Mouse (Mus musculus) regulatory T cell (primary cell): Measurements from ENCODE around the gene Tex264.

ENCODE experiments used
- in situ Hi-C: fragments of 300-600 bp; cut with MboI, MseI; formaldehyde crosslinking; loops from one replicate; pipeline ENCODE4 v1.15.1; 2025; ENCODE audit warnings: high pct_unique_total_duplicates

The Tex264 gene

DNA sequence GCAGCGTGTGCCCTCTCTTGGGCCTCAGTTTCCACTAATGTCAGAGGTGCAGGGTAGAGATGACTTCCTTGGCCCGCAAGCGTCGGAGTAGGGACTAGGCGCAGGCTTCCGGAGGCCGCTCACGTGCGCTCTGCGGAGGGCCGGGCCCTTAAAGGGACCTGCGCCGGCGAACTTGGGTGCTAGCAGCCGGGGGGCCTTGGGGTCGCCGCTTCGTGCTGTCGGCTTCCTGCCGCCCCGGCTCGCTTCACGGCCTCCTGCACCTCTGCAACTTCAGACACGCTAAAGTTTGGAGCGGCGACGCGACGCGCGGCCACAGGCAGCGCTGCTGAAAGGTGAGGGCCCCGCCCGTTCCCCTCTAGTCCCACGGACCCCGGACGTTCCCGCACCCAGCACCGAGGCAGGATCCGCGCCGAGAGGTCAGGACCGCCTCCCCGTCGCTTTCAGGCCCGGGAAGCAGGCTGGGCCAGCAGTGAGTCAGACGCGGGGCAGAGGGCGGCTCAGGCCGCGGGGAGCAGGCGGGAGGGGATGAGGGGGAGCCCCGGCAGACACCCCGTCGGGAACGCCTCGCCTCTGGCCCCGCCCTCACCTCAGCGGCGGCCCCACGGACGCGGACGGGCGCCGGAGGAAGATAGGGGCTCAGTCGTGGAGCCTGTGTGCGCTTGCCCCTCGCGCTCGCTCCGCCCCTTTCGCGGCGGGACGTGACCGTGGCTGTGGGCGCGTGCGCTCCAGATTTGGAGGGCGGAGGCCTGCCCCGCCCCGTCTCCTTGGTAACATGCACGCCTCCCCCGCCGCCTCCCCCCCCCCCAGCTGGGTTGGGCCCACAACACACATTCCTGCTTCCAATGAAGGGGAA, at the start of gene Tex264:
Gene Tex264, minus strand, starts transcription at position 679 of the 853 bp plus-strand sequence.
- in situ Hi-C loops = loop anchor here (25.0 kb wide), 1 partner anchor 1623 kb away; the partner anchor contains the start of gene Mrpl3

DNA sequence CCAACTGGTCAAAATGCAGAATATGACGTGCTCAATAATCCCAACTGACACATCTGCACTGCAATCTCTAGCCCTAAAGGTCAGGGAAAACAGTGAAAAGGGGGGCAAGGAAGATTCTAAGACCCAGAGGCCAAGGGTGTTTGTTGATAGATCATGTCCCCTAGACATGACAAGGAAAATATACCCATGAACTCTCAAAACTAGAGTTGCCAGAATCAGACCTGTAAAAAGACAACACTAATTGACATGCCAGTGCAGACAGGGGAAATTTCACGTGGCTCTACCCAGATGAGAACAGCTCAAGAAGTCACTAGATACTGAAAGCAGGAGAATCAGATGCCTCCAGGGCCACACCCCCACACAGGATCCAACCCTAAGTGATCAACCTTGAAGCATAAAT, 48.0 kb upstream of the Tex264 start:
- in situ Hi-C loops = loop anchor here (10.0 kb wide), 1 partner anchor 1091 kb away; no protein-coding TSS in a partner anchor

DNA sequence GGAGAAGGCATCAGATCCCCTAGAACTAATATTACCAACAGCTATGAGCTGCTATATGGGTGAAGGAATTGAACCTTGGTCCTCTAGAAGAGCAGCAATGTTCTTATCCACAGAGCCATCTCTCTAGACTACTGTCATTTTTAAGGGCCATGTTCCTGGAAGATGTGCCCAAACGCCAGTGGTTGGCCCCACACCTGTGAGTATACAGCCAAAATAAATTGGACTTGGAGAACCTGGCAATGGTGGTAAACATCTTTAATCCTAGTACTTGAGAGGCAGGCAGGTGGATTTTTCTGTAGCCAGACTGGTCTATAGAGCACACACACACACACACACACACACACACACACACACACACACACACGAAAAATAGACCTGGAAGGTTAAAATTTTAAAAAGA, 43.7 kb upstream of the Tex264 start:
- in situ Hi-C loops = loop anchor here (5.0 kb wide), 1 partner anchor 57 kb away; no protein-coding TSS in a partner anchor

DNA sequence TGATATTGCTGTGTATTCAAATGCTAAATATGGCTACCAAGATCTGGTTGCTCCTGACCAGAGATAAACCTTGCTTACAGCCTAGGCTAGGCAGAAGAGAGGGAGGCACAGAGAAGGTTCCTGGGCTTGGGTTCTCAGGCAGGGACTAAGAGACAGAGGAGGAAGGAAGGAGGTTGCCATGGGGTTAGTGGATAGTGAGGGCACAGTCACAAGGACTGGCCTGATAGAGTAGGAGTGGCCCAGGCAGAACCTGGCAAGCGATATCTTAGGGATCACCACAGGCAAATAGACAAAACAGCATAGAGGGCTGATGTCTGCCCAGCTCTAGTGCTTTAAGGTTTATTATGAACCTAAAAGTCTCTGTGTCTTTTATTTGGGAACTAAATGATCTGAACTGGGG, 41.2 kb upstream of the Tex264 start:
- in situ Hi-C loops = loop anchor here (5.0 kb wide), 1 partner anchor 55 kb away; no protein-coding TSS in a partner anchor

DNA sequence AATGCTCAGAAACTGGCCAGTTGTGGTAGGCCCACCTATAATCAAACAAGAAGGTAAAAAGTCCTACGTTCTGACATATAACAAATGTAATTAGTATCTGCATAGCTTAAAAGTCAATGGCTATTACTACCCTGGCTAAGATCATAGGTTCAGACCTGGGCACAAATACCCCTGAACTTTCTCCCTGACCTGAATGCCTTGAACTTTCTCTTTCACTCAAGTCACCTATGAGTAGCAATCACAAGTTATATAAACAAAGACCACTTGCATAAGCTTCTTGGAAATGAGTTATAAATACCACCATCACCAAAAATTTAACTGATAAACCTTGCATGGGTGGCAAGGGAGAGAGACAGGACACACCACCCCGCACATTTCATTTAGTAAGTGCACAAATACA, 39.7 kb upstream of the Tex264 start:
- in situ Hi-C loops = loop anchor here (5.0 kb wide), 1 partner anchor 53 kb away; no protein-coding TSS in a partner anchor

DNA sequence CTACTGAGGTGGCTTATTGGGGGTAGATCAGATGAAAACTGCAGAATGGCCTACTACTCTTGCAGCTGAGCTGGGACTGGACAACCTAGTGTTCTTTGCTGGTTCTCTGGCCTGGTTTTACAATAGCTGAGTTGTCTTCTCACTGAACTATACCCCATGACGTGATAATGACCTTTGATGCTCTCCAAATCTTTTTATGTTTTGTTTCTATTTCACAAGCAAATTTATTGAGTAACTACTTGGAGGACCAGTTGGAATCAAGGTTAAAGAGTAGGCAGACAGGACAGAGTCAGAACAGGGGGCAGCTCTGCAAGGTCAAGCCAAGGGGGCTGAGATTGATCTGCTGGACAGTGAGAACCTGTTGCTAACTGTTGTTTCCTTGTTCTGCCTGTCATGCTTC, 39.1 kb upstream of the Tex264 start:
- in situ Hi-C loops = loop anchor here (5.0 kb wide), 1 partner anchor 53 kb away; no protein-coding TSS in a partner anchor

DNA sequence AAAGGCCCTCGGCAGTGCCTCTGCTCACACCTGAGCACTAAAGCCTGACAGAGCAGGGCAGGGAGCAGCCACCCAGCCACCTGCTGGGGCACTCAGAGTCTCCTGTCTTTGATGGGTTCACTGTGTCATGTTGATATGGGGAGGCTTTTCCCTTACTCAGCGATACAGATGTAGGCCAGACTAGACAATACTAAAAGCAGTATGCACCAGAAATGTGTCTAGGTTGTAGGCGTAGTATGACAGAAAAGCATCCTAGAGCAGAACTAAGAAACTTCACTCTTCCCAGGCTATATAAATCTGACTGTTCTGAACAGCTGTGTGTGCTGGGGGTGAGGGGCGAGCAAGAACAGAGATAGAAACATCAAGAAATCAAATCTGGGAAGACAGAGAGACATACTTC, 31.0 kb upstream of the Tex264 start:
- in situ Hi-C loops = no loop called here

DNA sequence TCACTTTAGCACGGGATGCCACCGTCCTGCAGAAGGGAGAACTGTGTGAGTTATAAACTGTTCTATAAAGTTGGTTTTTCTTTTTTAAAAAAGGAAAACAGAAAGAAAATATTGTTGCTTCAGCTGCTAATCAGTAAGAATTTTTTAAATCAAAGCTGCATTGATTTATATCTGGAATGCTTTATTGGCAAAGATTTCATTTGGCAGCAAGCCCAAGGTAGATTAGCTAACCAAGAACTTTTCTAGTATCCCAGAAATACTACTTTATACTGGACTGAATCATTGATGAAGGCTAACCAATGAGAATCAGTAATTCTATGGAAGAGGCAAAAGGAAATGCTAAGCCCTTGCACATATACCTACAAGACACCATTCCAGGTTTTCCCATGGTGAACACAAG, 30.5 kb upstream of the Tex264 start:
- in situ Hi-C loops = no loop called here

DNA sequence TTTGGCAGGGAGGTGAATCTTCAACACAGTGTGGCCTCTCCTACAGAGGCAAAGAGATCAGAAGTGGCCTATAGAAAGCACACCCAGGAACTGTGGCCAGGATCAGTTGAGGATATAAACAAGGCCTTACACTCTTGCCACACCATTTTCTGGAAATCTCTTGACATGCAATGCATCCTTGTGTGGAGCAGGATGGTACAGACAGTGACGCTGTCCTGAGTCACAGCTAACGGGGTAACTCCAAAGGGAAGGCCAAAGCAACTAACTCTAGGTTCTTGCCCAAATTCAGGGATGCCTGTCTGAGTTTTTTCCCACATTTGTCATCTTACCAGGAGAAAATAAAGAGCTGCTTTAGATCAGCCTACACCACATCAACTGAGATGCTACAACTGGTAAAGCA, 26.7 kb upstream of the Tex264 start:
- in situ Hi-C loops = no loop called here

DNA sequence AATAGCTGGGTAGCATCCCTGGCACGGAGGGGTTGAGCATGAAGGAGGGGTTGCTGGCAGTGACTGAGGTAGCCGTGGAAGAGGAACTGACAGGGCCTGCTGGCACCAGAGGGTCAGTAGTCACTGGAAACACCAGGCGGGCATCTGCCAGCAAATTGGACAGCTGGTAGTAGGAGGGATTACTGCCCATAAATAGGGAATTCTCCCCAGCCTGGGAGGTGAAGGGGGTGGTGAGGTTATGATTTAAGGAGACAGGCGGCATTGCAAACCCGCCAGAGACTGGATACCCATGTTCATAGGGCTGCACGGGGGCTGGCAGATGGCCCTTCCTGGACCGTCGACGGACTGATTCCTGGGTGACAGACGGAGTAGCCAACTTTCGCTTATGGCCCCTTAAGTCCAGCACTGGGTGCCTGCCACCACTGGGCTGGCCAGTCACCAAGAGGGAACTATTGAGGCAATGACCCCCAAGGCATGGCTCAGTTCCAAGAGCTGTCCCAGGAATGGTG, 7.3 kb upstream of the Tex264 start:
- in situ Hi-C loops = loop anchor here (25.0 kb wide), 1 partner anchor 1631 kb away; the partner anchor contains the start of gene Mrpl3

DNA sequence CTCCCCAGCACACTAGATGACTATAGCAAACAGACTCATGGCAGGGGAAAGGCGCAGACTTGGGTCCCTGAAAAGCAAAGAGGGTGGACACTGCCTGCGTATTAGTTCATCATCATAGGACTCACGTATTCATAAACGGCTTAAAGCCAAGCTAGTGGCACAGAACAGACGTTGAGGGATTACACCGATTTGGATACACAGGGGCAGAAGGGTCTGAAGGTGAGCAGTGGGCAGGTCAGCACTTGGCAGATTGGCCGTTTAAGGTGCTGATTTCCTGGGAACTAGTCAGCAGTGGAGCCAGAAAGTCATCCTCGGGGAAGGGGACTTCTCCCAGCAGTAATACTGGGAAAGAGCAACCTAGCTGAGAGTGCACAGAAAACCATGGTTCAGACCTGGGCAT, 3.1 kb upstream of the Tex264 start:
- in situ Hi-C loops = loop anchor here (25.0 kb wide), 1 partner anchor 1627 kb away; the partner anchor contains the start of gene Mrpl3

DNA sequence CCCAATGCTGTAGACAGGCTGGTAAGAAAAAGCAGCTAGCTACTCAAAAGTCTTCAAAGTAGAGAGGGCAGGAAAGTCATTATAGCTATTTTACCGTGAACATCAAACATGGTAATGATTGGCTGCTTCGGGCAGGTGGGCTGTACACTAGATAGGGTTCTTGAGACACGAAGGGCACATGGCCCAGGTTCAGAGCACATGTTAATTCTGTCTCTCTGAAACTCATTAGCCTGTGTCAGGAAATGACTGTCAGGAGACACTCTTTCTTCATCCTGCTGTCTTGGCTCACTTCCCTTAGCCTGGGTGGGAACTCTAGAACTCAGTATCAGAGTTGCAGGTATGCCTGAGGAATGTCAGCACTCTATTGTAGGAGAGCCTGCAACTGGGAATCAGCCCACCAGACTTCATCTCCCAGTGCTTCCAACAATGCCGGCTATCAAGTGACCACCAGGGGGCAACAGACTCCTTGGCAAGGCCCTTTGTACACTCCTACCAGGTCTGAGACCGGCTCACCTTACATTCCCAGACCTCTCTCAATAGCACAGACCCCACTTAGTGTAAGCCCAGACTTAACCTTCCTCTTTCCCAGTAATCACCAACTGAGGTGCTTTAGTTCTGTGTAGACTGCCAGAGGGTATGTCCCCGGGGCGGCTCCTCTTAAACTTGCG, 1.4 kb upstream of the Tex264 start:
- in situ Hi-C loops = loop anchor here (25.0 kb wide), 1 partner anchor 1625 kb away; the partner anchor contains the start of gene Mrpl3

DNA sequence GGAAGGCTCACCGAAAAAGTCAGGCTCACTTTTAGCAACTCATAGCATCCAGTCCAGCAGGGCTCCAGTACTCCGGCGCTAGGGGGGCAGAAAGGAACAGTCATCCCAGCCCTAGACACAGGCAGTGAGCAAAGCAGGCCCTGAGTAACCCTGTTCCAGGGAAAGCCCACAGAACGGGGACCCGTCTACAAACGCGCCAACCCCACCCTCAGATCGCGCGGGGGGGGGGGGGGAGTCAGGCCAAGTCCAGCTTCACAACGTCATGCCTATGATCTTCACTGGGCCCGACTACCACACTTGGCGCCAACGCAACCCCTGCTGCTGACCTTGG, 844 bp downstream of the Tex264 start:
- in situ Hi-C loops = loop anchor here (25.0 kb wide), 1 partner anchor 1623 kb away; the partner anchor contains the start of gene Mrpl3

DNA sequence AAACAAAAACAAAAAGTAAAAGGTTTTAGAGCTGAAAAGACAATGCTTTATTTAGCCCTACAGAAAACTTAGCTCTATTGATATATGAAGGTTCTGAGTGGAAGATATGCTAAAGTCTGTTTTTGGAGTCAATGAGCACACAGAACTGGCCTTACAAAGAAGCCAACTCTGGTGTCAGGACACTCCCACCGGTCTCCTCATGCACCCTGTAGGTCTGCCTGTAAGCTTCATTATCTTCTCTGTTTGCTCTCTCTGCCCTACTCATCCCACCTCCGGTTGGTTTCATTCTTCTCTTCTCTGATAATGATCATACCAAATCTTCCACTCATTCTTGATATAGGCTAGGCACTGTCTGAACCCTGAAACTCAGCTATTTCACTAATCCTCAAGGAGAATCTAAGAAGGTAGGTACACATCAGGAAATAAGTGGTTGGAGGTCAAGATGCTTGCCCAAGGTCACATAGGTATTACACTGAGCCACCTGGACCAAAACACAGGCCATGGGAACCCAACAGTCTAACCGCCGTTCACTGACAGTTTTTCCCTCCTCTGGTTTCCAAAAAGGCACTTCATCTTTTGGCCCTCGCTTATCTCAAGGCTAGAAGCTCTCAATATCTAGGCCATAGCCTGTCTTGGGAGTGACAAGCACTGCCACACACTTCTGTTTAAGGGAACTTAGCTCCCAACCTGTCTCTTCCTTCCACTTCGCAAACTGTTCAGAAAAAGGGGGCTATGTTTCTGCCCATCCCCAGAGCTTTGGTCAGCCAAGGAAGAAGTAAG, 1.4 kb downstream of the Tex264 start:
- in situ Hi-C loops = loop anchor here (25.0 kb wide), 1 partner anchor 1622 kb away; the partner anchor contains the start of gene Mrpl3

DNA sequence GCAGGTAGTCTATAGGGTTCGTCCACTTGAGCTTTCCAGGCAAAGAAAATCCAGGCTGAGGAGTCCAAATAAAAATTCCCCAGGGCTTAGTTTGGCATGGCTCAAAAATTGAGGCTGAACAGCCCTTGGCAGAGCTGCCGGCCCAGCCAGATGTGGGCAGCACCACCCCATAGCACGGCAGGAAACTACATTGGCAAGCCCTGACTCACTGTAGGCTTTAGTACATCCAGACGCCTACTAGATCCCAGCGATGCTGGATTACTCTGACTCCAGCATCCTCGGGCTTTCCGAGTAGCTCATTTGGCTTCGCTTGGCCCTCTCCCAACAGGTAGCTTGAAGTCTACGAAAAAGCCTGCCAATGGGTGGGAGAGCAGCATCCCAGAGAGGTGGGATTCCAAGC, 4.7 kb downstream of the Tex264 start:
- in situ Hi-C loops = loop anchor here (25.0 kb wide), 1 partner anchor 1619 kb away; the partner anchor contains the start of gene Mrpl3

DNA sequence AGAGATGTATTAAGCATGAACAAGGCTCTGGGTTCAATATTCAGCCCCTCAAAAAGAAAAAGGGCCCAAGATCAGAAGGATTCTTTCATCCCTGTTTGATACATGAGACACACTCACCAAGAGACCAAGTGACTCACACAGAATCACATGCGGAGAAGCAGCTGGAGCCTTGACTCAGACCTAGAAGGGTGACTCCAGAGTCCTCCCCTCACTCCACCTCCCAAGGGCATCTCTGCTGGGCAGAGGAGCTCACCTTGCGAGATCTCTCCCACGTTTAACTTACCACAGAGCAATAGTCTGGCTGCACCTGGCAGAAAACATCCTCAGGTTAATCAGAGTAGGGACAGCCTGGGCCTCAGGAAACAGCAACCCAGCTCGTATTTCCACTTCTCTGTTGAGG, 7.5 kb downstream of the Tex264 start:
- in situ Hi-C loops = loop anchor here (25.0 kb wide), 1 partner anchor 1616 kb away; the partner anchor contains the start of gene Mrpl3

DNA sequence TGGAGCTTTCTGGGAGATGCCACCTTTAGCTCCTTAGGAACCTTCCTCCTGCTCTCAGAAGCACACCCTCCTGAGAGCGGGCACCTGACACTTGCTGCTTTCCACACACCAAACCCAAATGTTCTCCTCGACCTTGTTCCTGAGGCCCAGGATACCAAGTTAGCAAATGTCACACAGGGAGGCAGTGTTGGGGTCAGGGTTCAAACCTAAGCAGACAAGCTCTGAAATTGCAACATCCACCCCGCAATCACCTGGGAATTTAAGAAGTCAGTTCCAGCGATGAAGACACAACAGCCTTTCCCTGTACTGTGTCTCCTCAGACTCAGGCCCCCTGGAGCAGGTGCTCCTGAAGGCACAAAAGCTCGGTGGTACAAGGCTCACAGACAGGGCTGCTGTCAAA, 8.0 kb downstream of the Tex264 start:
- in situ Hi-C loops = loop anchor here (25.0 kb wide), 1 partner anchor 1615 kb away; the partner anchor contains the start of gene Mrpl3

DNA sequence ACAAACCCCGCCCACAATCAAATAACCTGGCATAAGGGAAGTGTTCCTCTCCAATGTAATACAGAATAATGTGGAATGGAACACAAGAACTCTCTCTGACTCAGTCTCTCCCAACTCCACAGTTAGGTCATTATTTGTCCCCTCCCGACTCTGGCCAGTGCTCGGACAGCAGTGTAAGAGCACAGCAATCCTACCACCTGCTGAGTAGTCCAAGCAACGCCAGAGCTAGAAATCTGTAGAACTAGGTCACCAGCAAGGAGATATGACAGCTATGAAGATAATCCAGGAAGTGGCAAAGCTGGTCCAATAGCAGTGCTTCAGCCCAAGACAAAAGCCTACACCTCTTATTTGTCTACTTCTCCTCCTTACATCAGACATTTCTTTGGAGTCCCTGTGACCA, 9.2 kb downstream of the Tex264 start:
- in situ Hi-C loops = loop anchor here (25.0 kb wide), 1 partner anchor 1614 kb away; the partner anchor contains the start of gene Mrpl3

DNA sequence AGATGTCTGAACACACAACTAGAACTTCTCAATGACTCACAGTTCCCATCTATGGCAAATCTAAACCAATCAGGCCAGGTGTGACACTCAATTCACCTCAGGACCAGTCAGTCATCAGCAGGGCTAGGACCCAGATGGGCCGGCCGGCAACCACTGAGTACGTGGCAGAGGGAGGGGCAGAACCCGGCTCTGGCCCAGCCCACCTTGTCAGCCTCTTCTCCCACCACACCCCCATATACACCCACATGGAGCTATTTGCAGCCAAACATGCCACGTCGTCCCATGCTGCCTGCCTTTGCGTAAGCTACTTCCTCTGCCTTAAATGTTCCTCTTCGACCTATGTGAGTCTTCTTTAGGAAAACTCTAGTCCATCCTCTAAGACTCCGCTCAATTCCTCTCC, 9.8 kb downstream of the Tex264 start:
- in situ Hi-C loops = loop anchor here (25.0 kb wide), 1 partner anchor 1614 kb away; the partner anchor contains the start of gene Mrpl3

DNA sequence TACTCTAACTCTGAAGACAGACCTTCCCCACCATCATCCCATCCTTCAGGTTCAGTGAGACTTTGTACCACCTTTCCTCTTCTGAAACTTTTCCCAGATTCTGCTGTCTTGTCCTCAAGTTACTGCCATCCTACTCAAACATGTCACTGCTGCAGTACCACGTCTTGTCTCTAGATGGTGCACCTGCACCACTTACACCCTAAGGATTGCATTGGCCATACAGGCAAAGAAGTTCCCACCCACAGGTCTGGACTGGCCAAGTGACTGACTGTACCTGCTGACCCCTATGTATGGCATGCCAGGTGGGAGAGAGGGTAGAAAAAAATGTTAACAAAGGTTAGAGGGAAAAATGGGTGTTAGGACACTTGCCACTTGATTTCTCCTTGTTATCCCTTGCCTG, 10.2 kb downstream of the Tex264 start:
- in situ Hi-C loops = loop anchor here (25.0 kb wide), 1 partner anchor 1613 kb away; the partner anchor contains the start of gene Mrpl3

DNA sequence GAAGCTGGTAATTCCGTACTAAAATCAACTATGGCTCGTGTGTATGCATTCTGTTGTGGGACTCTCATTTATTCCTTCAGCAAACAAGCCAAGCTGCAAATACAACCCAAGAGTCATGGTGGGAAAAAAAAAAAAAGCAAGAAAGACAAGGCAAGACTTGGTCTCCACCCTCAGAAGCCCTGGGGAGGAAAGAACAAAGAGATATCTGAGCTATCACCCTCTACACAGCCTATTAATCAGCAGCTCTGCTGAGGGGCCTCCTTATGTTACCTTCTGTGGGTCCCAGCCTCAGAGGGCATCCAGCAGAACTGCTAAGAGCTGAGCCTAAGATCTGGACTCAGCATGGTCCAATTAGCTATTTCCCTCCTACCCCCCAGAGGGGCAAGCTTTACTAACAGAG, 11.9 kb downstream of the Tex264 start:
- in situ Hi-C loops = loop anchor here (5.0 kb wide), 2 partner anchors 53 to 143 kb away; no protein-coding TSS in a partner anchor
